Mouse (Mus musculus): ENCODE data around the gene Atf1. TPM values are rescaled to one million over a fixed set of nuclear protein-coding genes. Genes with fewer than 3 reads are reported as not detected.

The Atf1 gene
- total RNA-seq, 2 experiments from 2014 or later, result 22.5 to 24.2 TPM

DNA sequence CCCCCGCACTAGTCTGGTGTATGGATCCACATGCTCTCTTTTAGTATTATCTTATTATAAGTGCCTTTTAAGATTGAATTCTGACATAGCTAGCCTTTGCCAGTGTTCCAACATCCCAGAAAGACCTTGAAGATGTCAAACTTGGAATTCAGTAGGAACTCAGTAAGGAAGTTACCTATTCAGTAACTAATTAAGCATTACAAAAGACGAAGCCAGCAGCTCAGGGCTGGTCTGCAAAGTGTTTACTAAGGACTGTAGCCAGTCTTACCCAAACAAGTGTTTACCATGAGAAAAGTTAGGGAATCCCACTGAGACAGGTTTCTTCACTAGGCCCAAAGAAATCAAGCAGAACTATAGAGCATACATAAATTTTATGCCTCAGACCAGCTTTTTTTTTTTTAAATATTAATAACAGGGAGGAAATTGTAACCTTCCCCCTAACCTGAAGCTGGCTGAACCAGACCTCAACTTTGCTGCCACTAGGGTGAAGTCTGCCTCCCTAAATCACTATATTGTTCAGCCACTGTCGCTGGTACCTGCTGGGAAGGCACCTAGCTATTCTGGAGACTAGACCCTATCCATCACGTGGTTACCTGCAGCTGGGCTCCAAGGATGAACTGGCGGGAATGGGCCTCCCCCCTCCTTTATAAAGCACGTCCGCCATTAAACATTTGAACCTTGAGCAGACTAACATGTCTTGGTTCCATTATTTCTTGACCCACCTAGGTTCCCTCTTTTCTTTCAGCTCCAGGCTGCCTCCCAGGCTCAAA is 47.4 kb downstream of the Atf1 start:
- TF ChIP-seq CTCF (conservative IDR thresholded peaks at IDR 0.05), result no peak
- Histone ChIP-seq H3K4me3 (no peak overlapping the region), H3K27ac (no peak overlapping the region)
- no peak for DNase-seq (ENCODE audit: low spot score in 2 of 2)

GRCm38 (mm10) chr15:100276403-100276802 is 48.8 kb downstream of the Atf1 start:
- DNase-seq (ENCODE audit: low spot score in 2 of 2), result no peak
- no peak for TF ChIP-seq CTCF (conservative IDR thresholded peaks at IDR 0.05)
- no peak overlapping the region for H3K27ac ChIP-seq

GRCm38 (mm10) chr15:100277586-100277985 is 50.0 kb downstream of the Atf1 start:
- H3K27ac ChIP-seq, result no peak overlapping the region
- no peak for TF ChIP-seq CTCF (conservative IDR thresholded peaks at IDR 0.05)
- no peak overlapping the region for H3K4me3 ChIP-seq
- DNase-seq (ENCODE audit: low spot score in 2 of 2), result no peak

More at GRCm38 (mm10) chr15:100276403-100276802, 48.8 kb downstream of the Atf1 start:
- H3K4me3 ChIP-seq, result no peak overlapping the region

GRCm38 (mm10) chr15:100280626-100281025 is 53.0 kb downstream of the Atf1 start, which contains the start of gene Tmprss12:
Gene Tmprss12 (plus strand): TSS chr15:100280837.
- Histone ChIP-seq H3K4me3 (no peak within 1 kb of the TSS), H3K27ac (no peak within 1 kb of the TSS)
- no peak for DNase-seq (ENCODE audit: low spot score in 2 of 2)
- no peak for TF ChIP-seq CTCF (conservative IDR thresholded peaks at IDR 0.05)

DNA sequence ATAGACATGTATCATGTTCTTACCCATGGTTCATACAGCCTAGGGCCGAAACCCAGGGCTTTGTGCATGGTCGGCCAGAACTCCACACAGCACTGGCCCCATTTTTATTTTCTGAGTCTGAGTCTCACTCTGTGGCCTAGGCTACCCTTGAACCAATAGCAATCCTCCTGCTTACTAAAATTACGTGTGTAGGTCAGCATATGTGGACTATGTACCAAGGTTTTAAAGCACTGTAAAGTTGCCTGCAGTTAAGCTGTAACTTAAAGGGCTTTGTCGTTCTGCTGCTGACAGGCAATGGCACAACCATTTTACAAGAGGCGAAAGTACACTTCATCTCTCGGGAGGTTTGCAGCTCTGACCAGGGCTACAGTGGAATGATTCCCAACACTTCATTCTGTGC is 61.4 kb downstream of the Atf1 start:
- Histone ChIP-seq H3K27ac (no peak overlapping the region), H3K4me3 (no peak overlapping the region)
- DNase-seq (ENCODE audit: low spot score in 2 of 2), result no peak
- no peak for TF ChIP-seq CTCF (conservative IDR thresholded peaks at IDR 0.05)

- no peak for TF ChIP-seq CTCF (conservative IDR thresholded peaks at IDR 0.05)
- Histone ChIP-seq H3K4me3 (no peak overlapping the region), H3K27ac (peak overlapping the region; percentile 67)
- DNase-seq (ENCODE audit: low spot score in 2 of 2), result peak in 1 of 2 experiments; percentile 16
These were observed 63.2 kb downstream of the Atf1 start for GRCm38 (mm10) chr15:100290858-100291257.

- Histone ChIP-seq H3K4me3 (no peak overlapping the region), H3K27ac (no peak overlapping the region)
- no peak for TF ChIP-seq CTCF (conservative IDR thresholded peaks at IDR 0.05)
- DNase-seq (ENCODE audit: low spot score in 2 of 2), result no peak
These were observed 64.7 kb downstream of the Atf1 start for GRCm38 (mm10) chr15:100292326-100292725.

- DNase-seq (ENCODE audit: low spot score in 2 of 2), result no peak
- no peak overlapping the region for H3K27ac ChIP-seq
- no peak for TF ChIP-seq CTCF (conservative IDR thresholded peaks at IDR 0.05)
- H3K4me3 ChIP-seq, result no peak overlapping the region
These were observed 70.2 kb downstream of the Atf1 start for GRCm38 (mm10) chr15:100297856-100298255.

DNA sequence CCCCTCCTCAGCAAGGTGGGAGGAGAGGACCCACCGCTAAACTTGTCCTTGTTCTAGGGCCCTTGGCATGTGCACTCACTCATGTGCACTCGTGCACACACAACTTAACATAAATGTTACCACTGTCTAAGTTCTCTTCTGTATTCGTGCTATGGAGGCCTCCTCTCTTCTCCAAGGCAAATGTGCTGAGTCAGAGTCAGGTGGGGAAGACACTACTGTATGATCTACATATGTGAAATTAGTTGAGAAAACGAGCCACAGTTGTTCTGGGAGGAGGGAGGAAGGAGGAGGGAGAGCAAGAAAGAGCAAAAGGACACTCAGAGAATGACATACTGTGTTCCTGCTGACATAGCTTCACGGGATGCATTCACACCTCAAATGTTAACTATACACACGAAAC is 72.9 kb downstream of the Atf1 start:
- H3K27ac ChIP-seq, result no peak overlapping the region
- no peak overlapping the region for H3K4me3 ChIP-seq
- TF ChIP-seq CTCF (conservative IDR thresholded peaks at IDR 0.05), result no peak
- DNase-seq (ENCODE audit: low spot score in 2 of 2), result no peak

DNA sequence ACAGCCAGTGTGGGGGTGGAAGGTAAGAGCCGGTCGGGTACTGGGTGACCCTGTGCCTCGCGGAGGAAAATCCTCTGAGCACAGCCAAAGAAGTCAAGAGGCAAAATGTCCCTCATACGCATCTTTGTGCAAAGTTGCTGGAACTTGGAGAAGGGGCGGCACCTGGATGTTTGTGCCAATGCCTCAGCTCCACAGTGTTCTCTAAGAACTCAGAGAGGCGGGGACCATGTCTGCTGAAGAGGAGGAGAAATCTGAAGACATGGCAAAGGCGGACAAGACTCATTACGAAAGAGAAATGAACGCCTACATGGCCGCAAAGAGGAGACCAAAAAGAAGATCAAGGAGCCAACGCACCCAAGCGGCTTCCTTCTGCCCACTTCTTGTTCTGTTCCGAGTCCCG is 73.9 kb downstream of the Atf1 start:
- H3K27ac ChIP-seq, result no peak overlapping the region
- TF ChIP-seq CTCF (conservative IDR thresholded peaks at IDR 0.05), result no peak
- DNase-seq (ENCODE audit: low spot score in 2 of 2), result no peak

GRCm38 (mm10) chr15:100303428-100304018 is 75.9 kb downstream of the Atf1 start:
- no peak for TF ChIP-seq CTCF (conservative IDR thresholded peaks at IDR 0.05)
- Histone ChIP-seq H3K27ac (peak overlapping the region; percentile 99), H3K4me3 (peak overlapping the region; percentile 62)
- no peak for DNase-seq (ENCODE audit: low spot score in 2 of 2)

More for the DNA sequence above, 73.9 kb downstream of the Atf1 start:
- no peak overlapping the region for H3K4me3 ChIP-seq

- TF ChIP-seq CTCF (conservative IDR thresholded peaks at IDR 0.05), result no peak
- DNase-seq (ENCODE audit: low spot score in 2 of 2), result peak; percentile 83 to 86
- peak within 1 kb of the TSS; percentile 99 for H3K27ac ChIP-seq
- peak within 1 kb of the TSS; percentile 62 for H3K4me3 ChIP-seq
These were observed 76.7 kb downstream of the Atf1 start, which contains the start of gene Mettl7a1 for GRCm38 (mm10) chr15:100304019-100304991. Gene Mettl7a1 (plus strand): TSS chr15:100304140.

DNA sequence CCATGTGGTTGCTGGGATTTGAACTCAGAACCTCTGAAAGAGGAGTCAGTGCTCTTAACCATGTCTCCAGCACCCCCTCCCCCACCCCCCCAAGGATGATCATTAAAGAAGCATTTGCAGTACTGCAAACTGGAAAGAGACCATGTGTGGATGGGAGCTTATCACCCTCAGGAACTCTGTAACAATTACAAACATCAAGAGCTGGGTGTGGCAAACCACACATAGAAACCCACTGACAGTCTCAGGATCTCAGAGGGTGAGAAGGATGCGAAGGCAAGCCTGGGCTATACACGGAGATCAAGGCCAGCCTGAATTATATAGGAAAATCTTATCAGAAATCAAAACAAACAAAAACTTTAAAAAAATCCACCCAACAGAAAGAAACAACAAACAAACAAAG is 78.6 kb downstream of the Atf1 start:
- DNase-seq (ENCODE audit: low spot score in 2 of 2), result no peak
- no peak for TF ChIP-seq CTCF (conservative IDR thresholded peaks at IDR 0.05)
- peak overlapping the region; percentile 62; the same call in 1 of the 2 replicates for H3K4me3 ChIP-seq
- no peak overlapping the region for H3K27ac ChIP-seq

Measured in layer of hippocampus, adult 2 months (tissue).